Mouse (Mus musculus) lung, adult 2 months (tissue): ENCODE measurements around the gene Ier2.

ENCODE experiments used
- CTCF ChIP-seq: fragments of 200-500 bp; IDR thresholded peaks from 2 replicates; pipeline ENCODE4 v1.5.1; 2011; ENCODE audit warnings: mild to moderate bottlenecking, low read length, control low read depth; ENCODE audit not compliant: insufficient read depth
- POLR2A ChIP-seq: fragments of 200-500 bp; IDR thresholded peaks from 2 replicates; pipeline ENCODE4 v1.6.1; 2011; ENCODE audit warnings: low read depth, mild to moderate bottlenecking, control low read depth, low read length, borderline replicate concordance; ENCODE audit errors: extremely low read depth

DNA sequence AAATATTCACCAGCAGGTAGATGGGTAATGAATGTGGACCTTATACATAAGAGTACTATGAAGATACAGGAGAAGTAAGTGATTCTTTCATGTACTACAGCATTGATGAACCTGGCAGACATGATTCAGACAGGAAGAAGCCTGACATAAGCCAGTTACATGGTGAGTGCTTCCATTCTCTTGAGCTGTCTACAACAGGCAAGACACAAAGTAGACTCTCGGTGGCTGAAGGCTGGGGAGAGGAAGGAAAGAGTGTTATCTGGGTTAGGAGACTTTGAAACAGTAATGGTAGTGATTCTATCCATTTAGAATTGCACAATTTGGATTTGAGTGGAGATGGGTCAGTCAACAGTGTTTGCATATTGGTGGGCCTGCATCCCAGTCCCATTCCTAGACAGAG, 3.7 kb downstream of the Ier2 start:
- TF ChIP-seq CTCF (no peak), POLR2A (no peak)
